Mouse (Mus musculus): ENCODE results near the gene Pde3a. TPM values are rescaled to one million over a fixed set of nuclear protein-coding genes. Genes with fewer than 3 reads are reported as not detected.

Gene Pde3a
- total RNA-seq, 1 experiment from 2014 or later, result 0.10 TPM

- no peak for ATAC-seq (replicated peaks; ENCODE audit: insufficient number of reproducible peaks, low FRiP score, low TSS enrichment, poor library complexity, severe bottlenecking)
These were observed 198.5 kb downstream of the Pde3a start for GRCm38 (mm10) chr6:141447547-141447946.

- no peak for ATAC-seq (replicated peaks; ENCODE audit: insufficient number of reproducible peaks, low FRiP score, low TSS enrichment, poor library complexity, severe bottlenecking)
These were observed 199.8 kb downstream of the Pde3a start for GRCm38 (mm10) chr6:141448886-141449285.

GRCm38 (mm10) chr6:141455335-141455734 is 206.3 kb downstream of the Pde3a start:
- ATAC-seq (replicated peaks; ENCODE audit: insufficient number of reproducible peaks, low FRiP score, low TSS enrichment, poor library complexity, severe bottlenecking), result no peak

DNA sequence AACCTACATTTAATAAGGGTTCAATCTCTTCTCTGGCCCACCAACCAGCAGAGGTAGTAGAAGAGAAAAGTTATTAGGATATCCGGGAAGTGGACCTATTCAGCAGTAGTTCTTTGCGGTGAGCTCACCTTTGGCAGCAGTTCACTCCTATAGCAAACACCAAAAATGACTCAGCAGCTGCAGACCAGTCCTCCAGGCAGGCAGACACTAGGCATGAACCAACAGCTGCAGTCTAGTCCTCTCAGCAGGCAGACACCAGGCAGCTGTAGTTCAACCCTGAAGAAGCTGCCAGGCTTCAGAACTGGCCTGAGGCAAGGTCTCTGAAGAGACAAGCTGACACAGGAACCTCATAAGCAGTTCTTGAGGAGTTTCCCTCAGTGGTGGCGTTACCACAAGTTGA is 207.5 kb downstream of the Pde3a start:
- no peak for ATAC-seq (replicated peaks; ENCODE audit: insufficient number of reproducible peaks, low FRiP score, low TSS enrichment, poor library complexity, severe bottlenecking)

- no peak for ATAC-seq (replicated peaks; ENCODE audit: insufficient number of reproducible peaks, low FRiP score, low TSS enrichment, poor library complexity, severe bottlenecking)
These were observed 221.2 kb downstream of the Pde3a start for GRCm38 (mm10) chr6:141470251-141470650.

DNA sequence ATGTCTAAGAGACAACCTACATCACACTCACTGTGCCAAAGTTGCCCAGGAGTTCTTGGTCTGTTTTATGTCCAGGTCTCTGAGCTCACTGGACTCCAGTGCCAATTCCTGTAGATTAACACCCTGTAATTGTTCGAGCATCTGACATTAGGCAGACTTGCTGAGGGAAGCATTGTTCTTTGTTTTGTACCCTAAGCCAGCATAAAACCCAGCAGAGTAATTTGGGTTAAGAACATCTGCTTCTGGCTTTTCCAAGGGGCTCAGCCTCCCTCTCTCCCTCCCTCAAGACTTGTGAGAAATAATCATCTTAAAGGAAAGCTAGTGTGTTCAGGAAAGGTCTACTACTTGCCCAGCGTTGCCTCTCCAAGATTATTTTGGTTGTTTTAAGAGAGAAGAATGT is 225.2 kb downstream of the Pde3a start:
- ATAC-seq (replicated peaks; ENCODE audit: insufficient number of reproducible peaks, low FRiP score, low TSS enrichment, poor library complexity, severe bottlenecking), result no peak

- no peak for ATAC-seq (replicated peaks; ENCODE audit: insufficient number of reproducible peaks, low FRiP score, low TSS enrichment, poor library complexity, severe bottlenecking)
These were observed 225.6 kb downstream of the Pde3a start for GRCm38 (mm10) chr6:141474696-141475095.

DNA sequence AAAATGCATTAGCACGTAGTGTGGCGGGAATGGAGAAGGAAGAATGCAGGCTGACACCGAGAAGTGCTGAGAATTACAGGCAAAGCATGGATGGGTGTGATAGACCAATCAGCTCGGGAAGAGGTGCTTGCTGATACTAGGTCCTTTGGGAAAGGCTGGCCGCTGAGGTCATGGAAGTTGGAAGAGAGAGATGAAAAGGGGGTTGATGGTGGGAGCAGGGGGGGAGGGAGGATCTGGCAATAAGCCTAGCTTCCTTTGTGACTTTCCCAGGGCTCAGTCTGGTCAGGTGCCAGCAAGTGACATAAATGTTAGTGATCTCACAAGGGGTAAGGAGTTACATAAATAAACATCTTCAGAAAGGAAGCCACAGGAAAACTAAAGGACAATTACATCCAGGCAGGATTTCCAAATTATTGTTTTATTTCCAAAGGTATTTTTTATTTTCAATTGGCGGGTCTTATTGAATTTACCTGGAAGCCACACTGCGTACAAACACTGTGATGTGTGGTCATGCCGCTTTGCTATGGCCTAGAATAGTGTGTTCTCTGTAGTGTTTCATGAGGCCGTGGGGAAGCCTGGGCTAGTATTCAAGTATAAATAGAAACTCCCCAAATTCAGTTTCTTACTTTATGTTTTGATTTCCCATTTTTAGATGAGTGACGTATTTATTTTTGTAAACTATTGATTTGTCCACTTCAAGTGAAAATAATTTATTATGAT is 236.4 kb downstream of the Pde3a start:
- no peak for ATAC-seq (replicated peaks; ENCODE audit: insufficient number of reproducible peaks, low FRiP score, low TSS enrichment, poor library complexity, severe bottlenecking)

DNA sequence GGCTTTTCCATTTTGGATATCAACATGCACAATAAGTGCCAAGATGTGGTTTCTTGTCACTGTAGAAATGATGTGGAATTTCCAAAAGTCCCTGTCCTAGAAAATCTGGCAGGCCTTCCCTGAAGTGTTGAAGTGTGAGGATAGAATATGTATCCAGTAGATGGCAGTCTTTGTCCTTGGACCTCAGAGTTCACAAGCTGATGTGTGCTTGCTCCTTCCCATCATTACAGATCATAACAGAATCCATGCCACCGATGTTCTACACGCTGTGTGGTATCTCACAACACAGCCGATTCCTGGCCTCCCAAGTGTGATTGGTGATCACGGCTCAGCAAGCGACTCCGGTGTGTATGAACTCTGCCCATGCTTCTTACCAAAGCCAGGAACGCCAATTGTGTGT is 238.2 kb downstream of the Pde3a start:
- ATAC-seq (replicated peaks; ENCODE audit: insufficient number of reproducible peaks, low FRiP score, low TSS enrichment, poor library complexity, severe bottlenecking), result no peak

DNA sequence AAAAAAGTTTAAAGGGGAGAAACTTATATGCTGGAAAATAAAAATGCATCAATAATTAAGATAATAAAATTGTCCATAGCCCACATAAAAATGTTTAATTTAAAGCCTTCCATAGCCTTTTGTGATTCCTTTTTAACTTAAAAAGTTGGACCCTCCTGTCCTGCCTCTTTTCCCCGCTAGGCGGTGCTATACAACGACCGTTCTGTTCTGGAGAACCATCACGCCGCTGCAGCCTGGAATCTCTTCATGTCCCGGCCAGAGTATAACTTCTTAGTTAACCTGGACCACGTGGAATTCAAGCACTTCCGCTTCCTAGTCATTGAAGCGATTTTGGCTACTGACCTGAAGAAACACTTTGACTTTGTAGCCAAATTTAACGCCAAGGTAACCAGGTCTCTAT is 239.6 kb downstream of the Pde3a start:
- no peak for ATAC-seq (replicated peaks; ENCODE audit: insufficient number of reproducible peaks, low FRiP score, low TSS enrichment, poor library complexity, severe bottlenecking)

GRCm38 (mm10) chr6:141494909-141495308 is 245.8 kb downstream of the Pde3a start:
- ATAC-seq (replicated peaks; ENCODE audit: insufficient number of reproducible peaks, low FRiP score, low TSS enrichment, poor library complexity, severe bottlenecking), result no peak

- no peak for ATAC-seq (replicated peaks; ENCODE audit: insufficient number of reproducible peaks, low FRiP score, low TSS enrichment, poor library complexity, severe bottlenecking)
These were observed 246.8 kb downstream of the Pde3a start for GRCm38 (mm10) chr6:141495634-141496418.

DNA sequence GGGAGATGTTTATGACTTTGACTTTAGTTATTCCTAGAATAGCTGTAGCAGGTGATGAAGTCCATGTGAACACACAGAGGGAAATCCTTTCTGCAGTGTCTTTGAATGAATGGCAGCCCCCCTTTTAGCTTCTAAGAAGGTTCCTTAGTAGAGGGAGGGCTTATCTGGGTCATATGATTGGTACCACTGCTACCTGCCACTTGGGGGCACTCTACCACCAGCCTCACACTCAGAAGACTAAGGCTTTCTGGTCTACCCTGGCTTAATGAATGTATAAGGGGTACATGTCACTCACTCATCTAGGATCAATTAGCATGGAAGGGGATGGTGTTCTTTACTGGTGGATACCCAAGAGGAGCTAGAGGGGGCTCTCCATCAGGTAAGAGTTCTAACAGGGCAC is 250.4 kb downstream of the Pde3a start:
- no peak for ATAC-seq (replicated peaks; ENCODE audit: insufficient number of reproducible peaks, low FRiP score, low TSS enrichment, poor library complexity, severe bottlenecking)

DNA sequence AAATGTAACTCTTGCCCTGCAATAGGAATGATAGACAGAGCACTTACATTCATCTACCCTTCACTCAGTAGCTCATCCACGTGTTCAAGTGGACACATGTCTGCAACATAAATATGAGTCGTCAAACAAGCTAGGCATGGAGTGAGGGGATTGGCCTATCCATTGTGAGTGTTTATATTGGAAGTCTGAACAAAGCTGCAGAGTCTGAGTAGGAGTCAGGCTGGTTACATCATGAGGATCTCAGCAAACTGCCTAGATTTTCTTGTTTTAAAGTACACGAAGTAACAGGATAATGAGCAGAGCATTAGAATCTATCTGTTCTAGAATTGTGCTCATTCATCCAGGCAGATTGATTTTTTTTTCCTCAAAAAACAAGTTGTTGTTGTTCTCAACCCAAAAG is 252.1 kb downstream of the Pde3a start:
- no peak for ATAC-seq (replicated peaks; ENCODE audit: insufficient number of reproducible peaks, low FRiP score, low TSS enrichment, poor library complexity, severe bottlenecking)

DNA sequence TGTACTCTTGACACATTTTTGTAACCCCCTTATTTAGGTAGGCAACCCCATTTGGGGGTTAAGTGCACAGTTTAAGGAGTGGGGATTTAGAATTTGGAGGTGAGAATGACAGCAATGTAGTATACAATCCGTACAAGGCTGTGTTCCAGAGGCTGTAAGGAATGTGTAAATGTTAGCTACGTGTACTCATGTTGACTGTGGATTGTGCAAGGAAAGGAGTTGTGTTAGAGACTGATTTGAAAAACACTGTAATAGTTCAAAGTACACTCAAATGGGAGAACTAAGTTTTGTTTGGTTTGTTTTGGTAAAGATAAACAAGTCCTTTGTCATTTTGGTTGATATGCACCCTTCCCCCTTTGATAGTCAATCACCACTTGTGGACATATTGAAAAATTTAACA is 273.5 kb downstream of the Pde3a start:
- ATAC-seq (replicated peaks; ENCODE audit: insufficient number of reproducible peaks, low FRiP score, low TSS enrichment, poor library complexity, severe bottlenecking), result no peak

- ATAC-seq (replicated peaks; ENCODE audit: insufficient number of reproducible peaks, low FRiP score, low TSS enrichment, poor library complexity, severe bottlenecking), result no peak
These were observed 274.9 kb downstream of the Pde3a start, which contains the start of gene Slco1c1 for GRCm38 (mm10) chr6:141523747-141524640. Gene Slco1c1 (plus strand): TSS chr6:141524368.

DNA sequence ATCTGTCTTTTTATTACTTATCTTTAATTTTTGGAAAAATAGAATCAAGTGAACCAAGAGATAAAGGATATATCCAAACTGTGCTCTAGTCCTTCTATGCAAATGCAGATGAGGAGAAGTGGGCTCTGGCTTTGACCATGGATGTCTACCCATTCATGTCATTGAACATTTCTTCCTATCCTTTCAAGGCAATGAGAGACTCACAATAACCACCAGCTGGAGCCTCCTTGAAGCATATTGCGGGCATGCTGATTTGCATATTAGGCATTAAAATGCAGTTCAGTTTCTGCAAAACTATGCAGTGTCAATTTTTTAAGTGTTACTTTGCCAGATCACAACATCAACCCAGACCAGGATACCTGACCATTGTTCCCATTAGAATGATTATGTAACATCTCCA is 276.7 kb downstream of the Pde3a start:
- no peak for ATAC-seq (replicated peaks; ENCODE audit: insufficient number of reproducible peaks, low FRiP score, low TSS enrichment, poor library complexity, severe bottlenecking)

- no peak for ATAC-seq (replicated peaks; ENCODE audit: insufficient number of reproducible peaks, low FRiP score, low TSS enrichment, poor library complexity, severe bottlenecking)
These were observed 281.8 kb downstream of the Pde3a start for GRCm38 (mm10) chr6:141530865-141531264.

DNA sequence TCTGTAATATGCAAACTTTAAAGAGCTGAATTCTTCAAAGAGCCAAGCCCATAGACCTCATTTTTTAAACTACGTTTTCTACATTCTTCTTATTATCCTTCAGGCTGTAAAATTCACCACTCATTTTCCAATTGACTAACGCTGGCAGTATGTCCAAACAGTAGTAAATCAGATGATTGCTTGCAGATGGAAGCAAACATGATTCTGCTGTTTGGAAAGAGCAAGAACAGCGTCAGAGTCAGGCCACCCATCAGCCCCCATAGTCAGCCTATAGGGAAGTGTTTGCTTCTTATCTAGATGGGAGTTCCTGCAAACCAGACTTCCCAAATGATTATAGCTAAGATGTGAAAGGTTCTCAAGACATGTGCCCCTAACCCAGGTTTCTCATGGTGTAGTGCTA is 288.2 kb downstream of the Pde3a start:
- ATAC-seq (replicated peaks; ENCODE audit: insufficient number of reproducible peaks, low FRiP score, low TSS enrichment, poor library complexity, severe bottlenecking), result no peak
